Mouse (Mus musculus) limb, embryonic 13.5 days (tissue): ENCODE data around the gene A830031A19Rik. TPM values are rescaled to one million over a fixed set of nuclear protein-coding genes. Genes with fewer than 3 reads are reported as not detected.

Experiments used
- ATAC-seq: fragments of 200-750 bp; cut with Nextera tagmentation; 2 replicates; pipeline ENCODE4 v1.8.0; 2017; ENCODE audit warnings: low read depth, moderate number of reproducible peaks, moderate TSS enrichment; ENCODE audit not compliant: low FRiP score
- H3K27ac ChIP-seq: fragments of 300-500 bp; sonication (generic); 2 replicates; pipeline ENCODE4 v1.5.1; 2015; ENCODE audit warnings: inconsistent platforms, mild to moderate bottlenecking, moderate library complexity
- H3K27me3 ChIP-seq: fragments of 300-500 bp; sonication (generic); 2 replicates; pipeline ENCODE4 v1.6.1; 2015; ENCODE audit warnings: mild to moderate bottlenecking, inconsistent platforms
- H3K36me3 ChIP-seq: fragments of 300-500 bp; sonication (generic); 2 replicates; pipeline ENCODE4 v1.6.1; 2015; ENCODE audit warnings: inconsistent platforms, mild to moderate bottlenecking, moderate library complexity
- H3K4me1 ChIP-seq: fragments of 300-500 bp; sonication (generic); 2 replicates; pipeline ENCODE4 v1.6.1; 2015; ENCODE audit warnings: inconsistent platforms
- H3K4me2 ChIP-seq: fragments of 300-500 bp; sonication (generic); replicated peaks from 2 replicates; pipeline ENCODE4 v1.6.1; 2015; ENCODE audit warnings: inconsistent platforms, mild to moderate bottlenecking, moderate library complexity
- H3K4me3 ChIP-seq: fragments of 300-500 bp; sonication (generic); 2 replicates; pipeline ENCODE4 v1.5.1; 2015; ENCODE audit warnings: moderate library complexity, mild to moderate bottlenecking, inconsistent platforms
- H3K9ac ChIP-seq: fragments of 300-500 bp; sonication (generic); 2 replicates; pipeline ENCODE4 v1.6.1; 2015; ENCODE audit warnings: mild to moderate bottlenecking, inconsistent platforms
- H3K9me3 ChIP-seq: fragments of 300-500 bp; sonication (generic); 2 replicates; pipeline ENCODE4 v1.6.1; 2016; ENCODE audit warnings: inconsistent platforms
- WGBS: fragments of 180-500 bp; shearing (Covaris S2); methylation state at CpG from one replicate; pipeline ENCODE4 v1.1.7; 2015; 5-methylcytosine and 5-hydroxymethylcytosine counted together
- microRNA-seq: library from miRNA; unstranded; fragments of <30 nt; microRNA quantifications from one replicate; pipeline ENCODE4, GENCODE M21; 2016
- polyA plus RNA-seq: library from polyadenylated mRNA; unstranded; fragments of >200 nt; fragmentation: Nextera tagmentation; extraction: Ambion mirVana; gene quantifications from 2 replicates; pipeline ENCODE4 v1.2.1, GENCODE M21; 2015

Gene A830031A19Rik
- polyA plus RNA-seq, 1 experiment from 2014 or later = not detected

- ATAC-seq = no peak
- H3K4me2 ChIP-seq = no peak overlapping the region
- no peaks in the 10 kb centered on the region for H3K4me1 ChIP-seq
- no peak overlapping the region for H3K27ac ChIP-seq
- 79% methylated on average over 2 of the region's 2 CpGs for WGBS
- H3K36me3 ChIP-seq = no peaks in the 10 kb centered on the region
- no peak overlapping the region for H3K4me3 ChIP-seq
- H3K27me3 ChIP-seq = 0 out of 2 replicates have a peak, but pooled peaks cover 6% of the 10 kb centered on the region
- H3K9ac ChIP-seq = no peak overlapping the region
- H3K9me3 ChIP-seq = no peaks in the 10 kb centered on the region
Measured at GRCm38 (mm10) chr11:24018783-24019182, 56.1 kb downstream of the A830031A19Rik start.

- H3K4me2 ChIP-seq = no peak overlapping the region
- no peak for ATAC-seq
- no peaks in the 10 kb centered on the region for H3K9me3 ChIP-seq
- H3K27ac ChIP-seq = no peak overlapping the region
- H3K9ac ChIP-seq = no peak overlapping the region
- 0 out of 2 replicates have a peak, but pooled peaks cover 6% of the 10 kb centered on the region for H3K27me3 ChIP-seq
- 23% methylated on average over 2 of the region's 2 CpGs for WGBS
- no peak overlapping the region for H3K4me3 ChIP-seq
- H3K36me3 ChIP-seq = no peaks in the 10 kb centered on the region
- peaks cover 8% of the 10 kb centered on the region; the same call in 1 of the 2 replicates for H3K4me1 ChIP-seq
Measured at GRCm38 (mm10) chr11:24016647-24017179, 58.1 kb downstream of the A830031A19Rik start.

DNA sequence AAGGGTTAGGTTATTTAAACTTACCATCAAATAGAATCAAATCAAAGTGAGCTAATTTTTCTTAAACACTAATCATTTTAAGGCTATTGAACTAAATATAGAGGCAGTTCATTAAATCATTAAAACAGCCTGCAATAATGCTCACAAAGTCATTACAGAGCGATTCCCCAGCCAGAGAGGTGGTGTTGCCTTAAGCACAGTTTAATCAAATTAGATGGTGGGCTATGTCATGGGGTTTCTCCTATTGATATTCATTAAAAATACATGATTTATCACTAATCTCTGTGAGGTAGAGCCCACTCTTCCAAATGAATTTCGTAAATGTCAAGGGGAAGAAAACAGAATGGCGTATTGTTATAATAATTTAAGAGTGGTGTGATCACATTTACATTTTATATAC lies 58.8 kb downstream of the A830031A19Rik start:
- WGBS = 76% methylated on average over 3 of the region's 3 CpGs
- Histone ChIP-seq H3K4me2 (no peak overlapping the region), H3K9ac (no peak overlapping the region), H3K4me3 (no peak overlapping the region), H3K9me3 (no peaks in the 10 kb centered on the region), H3K27me3 (0 out of 2 replicates have a peak, but pooled peaks cover 6% of the 10 kb centered on the region), H3K4me1 (peaks cover 8% of the 10 kb centered on the region; the same call in 1 of the 2 replicates), H3K36me3 (no peaks in the 10 kb centered on the region), H3K27ac (no peak overlapping the region)
- ATAC-seq = no peak

DNA sequence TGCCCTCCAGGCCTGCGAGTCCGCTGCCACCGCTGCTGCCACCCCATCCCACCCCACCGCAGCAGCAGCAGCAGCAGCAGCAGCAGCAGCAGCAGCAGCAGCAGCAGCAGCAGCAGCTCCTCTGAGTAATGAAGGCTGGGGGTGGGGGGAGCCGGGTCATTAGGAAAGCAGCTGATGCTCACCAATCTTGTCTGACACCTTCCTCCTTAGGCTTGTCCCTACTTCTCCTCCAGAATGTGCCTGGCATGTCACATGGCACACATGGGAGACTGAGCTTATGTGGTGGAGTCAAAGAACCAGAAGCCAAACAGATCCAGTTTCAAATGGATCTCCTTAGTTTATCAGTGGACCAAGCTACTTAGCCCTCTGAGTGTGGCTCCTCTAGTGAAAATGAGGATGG lies 60.2 kb downstream of the A830031A19Rik start:
- Histone ChIP-seq H3K4me3 (no peak overlapping the region), H3K36me3 (no peaks in the 10 kb centered on the region), H3K27ac (no peak overlapping the region), H3K4me1 (peaks cover 8% of the 10 kb centered on the region; the same call in 1 of the 2 replicates), H3K4me2 (no peak overlapping the region), H3K27me3 (0 out of 2 replicates have a peak, but pooled peaks cover 6% of the 10 kb centered on the region), H3K9me3 (no peaks in the 10 kb centered on the region), H3K9ac (no peak overlapping the region)
- 62% methylated on average over 5 of the region's 5 CpGs for WGBS
- no peak for ATAC-seq

GRCm38 (mm10) chr11:24012301-24012700 lies 62.6 kb downstream of the A830031A19Rik start:
- ATAC-seq = no peak
- WGBS = 67% methylated on average over 1 of the region's 1 CpGs

GRCm38 (mm10) chr11:24008976-24009375 lies 65.9 kb downstream of the A830031A19Rik start:
- no peak overlapping the region for H3K27ac ChIP-seq
- no peaks in the 10 kb centered on the region for H3K36me3 ChIP-seq

More at GRCm38 (mm10) chr11:24012301-24012700, 62.6 kb downstream of the A830031A19Rik start:
- no peak overlapping the region for H3K27ac ChIP-seq
- 0 out of 2 replicates have a peak, but pooled peaks cover 2% of the 10 kb centered on the region for H3K27me3 ChIP-seq
- no peak overlapping the region for H3K4me2 ChIP-seq
- H3K9me3 ChIP-seq = no peaks in the 10 kb centered on the region
- H3K4me3 ChIP-seq = no peak overlapping the region
- peaks cover 8% of the 10 kb centered on the region; the same call in 1 of the 2 replicates for H3K4me1 ChIP-seq
- H3K9ac ChIP-seq = no peak overlapping the region
- no peaks in the 10 kb centered on the region for H3K36me3 ChIP-seq

GRCm38 (mm10) chr11:24008244-24008643 lies 66.6 kb downstream of the A830031A19Rik start:
- Histone ChIP-seq H3K9me3 (no peaks in the 10 kb centered on the region), H3K36me3 (no peaks in the 10 kb centered on the region), H3K4me1 (peaks cover 7% of the 10 kb centered on the region; the same call in 1 of the 2 replicates), H3K4me2 (no peak overlapping the region), H3K27me3 (no peaks in the 10 kb centered on the region), H3K9ac (no peak overlapping the region), H3K27ac (no peak overlapping the region), H3K4me3 (no peak overlapping the region)
- WGBS = 28% methylated on average over 5 of the region's 5 CpGs
- ATAC-seq = no peak

More at GRCm38 (mm10) chr11:24008976-24009375, 65.9 kb downstream of the A830031A19Rik start:
- Histone ChIP-seq H3K9me3 (no peaks in the 10 kb centered on the region), H3K4me3 (no peak overlapping the region), H3K9ac (no peak overlapping the region), H3K4me2 (no peak overlapping the region), H3K4me1 (peaks cover 8% of the 10 kb centered on the region; the same call in 1 of the 2 replicates), H3K27me3 (no peaks in the 10 kb centered on the region)
- WGBS = 93% methylated on average over 5 of the region's 5 CpGs
- no peak for ATAC-seq

DNA sequence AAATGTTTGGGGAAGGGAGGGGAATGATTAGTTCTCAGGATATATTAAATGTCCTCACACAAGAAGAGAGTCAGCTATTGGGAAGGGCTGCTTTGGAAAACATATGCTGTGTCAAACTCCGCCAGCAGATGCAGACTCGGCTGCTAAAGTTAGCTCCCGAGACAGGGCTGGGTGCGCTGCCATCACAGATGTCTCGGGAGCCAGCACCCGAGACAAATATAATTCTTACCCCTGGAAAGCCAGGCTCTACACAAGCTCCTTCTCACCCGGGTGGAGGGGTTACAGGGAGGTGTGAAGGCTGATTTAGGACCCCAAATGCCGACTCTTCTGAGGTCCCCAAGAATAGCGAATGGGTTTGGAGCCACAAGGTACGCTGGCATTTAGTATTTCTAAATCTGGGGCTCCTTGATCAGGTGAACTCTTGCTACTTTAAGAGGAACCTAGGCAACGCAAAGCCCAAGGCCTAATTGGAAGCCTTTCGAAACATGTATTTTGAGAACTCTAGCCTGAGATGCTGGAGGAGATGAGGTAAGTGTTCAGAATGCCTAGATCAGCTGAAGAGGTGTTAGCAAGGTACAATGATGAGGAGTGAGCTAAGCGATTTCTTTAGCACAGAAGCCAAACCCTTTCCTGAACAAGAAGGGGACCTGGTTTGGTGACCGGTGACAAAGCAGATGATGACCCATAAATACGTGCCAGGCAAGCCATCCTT lies 69.3 kb downstream of the A830031A19Rik start:
- ATAC-seq = no peak
- 75% methylated on average over 15 of the region's 15 CpGs for WGBS

GRCm38 (mm10) chr11:24000675-24001074 lies 74.2 kb downstream of the A830031A19Rik start:
- Histone ChIP-seq H3K27ac (no peak overlapping the region), H3K36me3 (no peaks in the 10 kb centered on the region), H3K4me3 (no peak overlapping the region), H3K4me1 (no peaks in the 10 kb centered on the region), H3K27me3 (no peaks in the 10 kb centered on the region), H3K9ac (no peak overlapping the region), H3K4me2 (no peak overlapping the region), H3K9me3 (no peaks in the 10 kb centered on the region)
- no peak for ATAC-seq
- WGBS = 67% methylated on average over 7 of the region's 7 CpGs

More for the DNA sequence above, 69.3 kb downstream of the A830031A19Rik start:
- Histone ChIP-seq H3K27me3 (no peaks in the 10 kb centered on the region), H3K9ac (no peak overlapping the region), H3K36me3 (no peaks in the 10 kb centered on the region), H3K4me1 (no peaks in the 10 kb centered on the region), H3K4me3 (no peak overlapping the region), H3K9me3 (no peaks in the 10 kb centered on the region), H3K4me2 (no peak overlapping the region), H3K27ac (no peak overlapping the region)

Small RNAs within 50 kb of the gene (microRNA-seq; reads per million reads assigned to microRNA genes)
- not detected for gene Gm44381

Other genes starting within 250 kb of the A830031A19Rik start
- 17.9 and 20.3 TPM in 2 replicates for gene Papolg, start 179.8 kb downstream of the A830031A19Rik start, polyA plus RNA-seq
- gene Bcl11a, start 3.0 kb upstream of the A830031A19Rik start, polyA plus RNA-seq = 76.6 and 82.3 TPM in 2 replicates